Mouse (Mus musculus) kidney, embryonic 14.5 days (tissue): ENCODE measurements around the gene Satb2. TPM values are rescaled to one million over a fixed set of nuclear protein-coding genes. Genes with fewer than 3 reads are reported as not detected.

Experiments used
- ATAC-seq: fragments of 200-750 bp; cut with Nextera tagmentation; 2 replicates; pipeline ENCODE4 v1.8.0; 2017; ENCODE audit warnings: moderate number of reproducible peaks, mild to moderate bottlenecking, moderate TSS enrichment, moderate library complexity; ENCODE audit not compliant: low FRiP score, low TSS enrichment
- H3K27ac ChIP-seq: fragments of 300-500 bp; sonication (generic); 2 replicates; pipeline ENCODE4 v1.5.1; 2014; ENCODE audit warnings: low read depth, mild to moderate bottlenecking, low read length, moderate library complexity, mixed read lengths
- H3K27me3 ChIP-seq: fragments of 300-500 bp; sonication (generic); 2 replicates; pipeline ENCODE4 v1.6.1; 2014; ENCODE audit warnings: mild to moderate bottlenecking, low read length; ENCODE audit not compliant: control insufficient read depth, insufficient read depth
- H3K36me3 ChIP-seq: fragments of 300-500 bp; sonication (generic); 2 replicates; pipeline ENCODE4 v1.6.1; 2014; ENCODE audit warnings: low read length, mixed read lengths; ENCODE audit not compliant: control insufficient read depth, insufficient read depth
- H3K4me1 ChIP-seq: fragments of 300-500 bp; sonication (generic); 2 replicates; pipeline ENCODE4 v1.6.1; 2014; ENCODE audit warnings: low read length, mixed read lengths; ENCODE audit not compliant: control insufficient read depth, insufficient read depth
- H3K4me2 ChIP-seq: fragments of 300-500 bp; sonication (generic); replicated peaks from 2 replicates; pipeline ENCODE4 v1.6.1; 2014; ENCODE audit warnings: low read depth, mild to moderate bottlenecking, low read length
- H3K4me3 ChIP-seq: fragments of 300-500 bp; sonication (generic); 2 replicates; pipeline ENCODE4 v1.5.1; 2014; ENCODE audit warnings: mild to moderate bottlenecking, low read length
- H3K9ac ChIP-seq: fragments of 300-500 bp; sonication (generic); 2 replicates; pipeline ENCODE4 v1.6.1; 2014; ENCODE audit warnings: low read depth, mild to moderate bottlenecking, low read length, moderate library complexity
- H3K9me3 ChIP-seq: fragments of 300-500 bp; sonication (generic); 2 replicates; pipeline ENCODE4 v1.6.1; 2016; ENCODE audit warnings: low read length; ENCODE audit not compliant: control insufficient read depth
- WGBS: fragments of 180-500 bp; shearing (Covaris S2); extraction: QIAGEN DNeasy Blood & Tissue Kit; methylation state at CpG from one replicate; pipeline ENCODE4 v1.1.7; 2014; 5-methylcytosine and 5-hydroxymethylcytosine counted together
- polyA plus RNA-seq: library from polyadenylated mRNA; unstranded; fragments of >200 nt; fragmentation: Nextera tagmentation; extraction: Ambion mirVana; gene quantifications from 2 replicates; pipeline ENCODE4 v1.2.1, GENCODE M21; 2014

Satb2 gene
- polyA plus RNA-seq, 1 experiment from 2014 or later: 2.0 TPM

GRCm38 (mm10) chr1:56955055-56955738 lies 23.3 kb downstream of the Satb2 start:
- 46% methylated on average over 14 of the region's 14 CpGs for WGBS
- ATAC-seq: no peak

GRCm38 (mm10) chr1:56953538-56953937 lies 24.9 kb downstream of the Satb2 start:
- Histone ChIP-seq H3K4me3 (no peak overlapping the region), H3K9ac (no peak overlapping the region), H3K27ac (no peak overlapping the region), H3K4me1 (no peaks in the 10 kb centered on the region), H3K27me3 (no peaks in the 10 kb centered on the region), H3K4me2 (no peak overlapping the region), H3K36me3 (no peaks in the 10 kb centered on the region), H3K9me3 (no peaks in the 10 kb centered on the region)
- ATAC-seq: no peak
- WGBS: 87% methylated on average over 2 of the region's 2 CpGs

More at GRCm38 (mm10) chr1:56955055-56955738, 23.3 kb downstream of the Satb2 start:
- Histone ChIP-seq H3K27me3 (no peaks in the 10 kb centered on the region), H3K27ac (no peak overlapping the region), H3K4me3 (no peak overlapping the region), H3K36me3 (no peaks in the 10 kb centered on the region), H3K9ac (no peak overlapping the region), H3K4me2 (no peak overlapping the region), H3K4me1 (no peaks in the 10 kb centered on the region), H3K9me3 (no peaks in the 10 kb centered on the region)

DNA sequence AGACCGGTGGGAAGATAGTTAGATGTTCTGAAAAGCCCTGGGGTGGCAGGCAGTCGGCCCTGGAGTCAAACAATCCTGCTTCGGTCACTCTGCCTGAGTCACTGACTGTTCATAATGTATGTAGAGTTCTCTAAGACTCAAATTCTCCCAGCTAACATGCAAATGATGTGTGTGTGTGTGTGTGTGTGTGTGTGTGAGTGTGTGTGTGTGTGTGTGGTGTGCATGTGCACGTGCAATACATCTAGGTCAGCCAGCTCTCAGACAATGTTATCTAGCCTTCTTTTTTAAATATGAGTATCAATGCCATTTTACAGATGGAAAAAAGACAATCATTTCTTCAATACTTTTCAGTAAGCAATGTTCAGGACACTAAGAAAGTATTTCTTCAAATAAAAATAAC lies 26.5 kb downstream of the Satb2 start:
- Histone ChIP-seq H3K4me1 (no peaks in the 10 kb centered on the region), H3K36me3 (no peaks in the 10 kb centered on the region), H3K27me3 (no peaks in the 10 kb centered on the region), H3K4me3 (no peak overlapping the region), H3K9ac (no peak overlapping the region), H3K27ac (no peak overlapping the region), H3K4me2 (no peak overlapping the region), H3K9me3 (no peaks in the 10 kb centered on the region)
- WGBS: 77% methylated on average over 4 of the region's 4 CpGs
- ATAC-seq: no peak

DNA sequence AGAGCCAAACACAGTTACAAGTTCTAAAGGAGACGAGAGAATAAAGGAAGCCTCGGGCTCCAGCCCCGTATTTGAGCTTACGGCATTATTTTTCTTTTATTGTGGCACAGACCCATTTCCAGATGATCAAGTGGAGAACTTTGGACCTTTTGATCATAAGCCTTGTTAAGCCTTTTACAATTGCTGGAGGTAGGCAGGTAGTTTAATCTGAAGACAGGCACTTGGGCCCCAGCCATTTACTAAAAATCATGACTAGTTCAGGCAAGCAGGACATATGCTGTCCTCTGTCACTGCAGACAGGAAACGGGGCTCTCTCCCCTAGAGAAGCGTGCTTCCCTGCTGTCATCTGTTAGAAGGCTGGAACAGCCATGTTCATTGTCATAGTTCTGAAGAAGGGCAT lies 26.9 kb downstream of the Satb2 start:
- Histone ChIP-seq H3K27ac (no peak overlapping the region), H3K9me3 (no peaks in the 10 kb centered on the region), H3K4me3 (no peak overlapping the region), H3K36me3 (no peaks in the 10 kb centered on the region), H3K9ac (no peak overlapping the region), H3K4me2 (no peak overlapping the region), H3K27me3 (no peaks in the 10 kb centered on the region), H3K4me1 (no peaks in the 10 kb centered on the region)
- no peak for ATAC-seq
- 83% methylated on average over 6 of the region's 6 CpGs for WGBS

DNA sequence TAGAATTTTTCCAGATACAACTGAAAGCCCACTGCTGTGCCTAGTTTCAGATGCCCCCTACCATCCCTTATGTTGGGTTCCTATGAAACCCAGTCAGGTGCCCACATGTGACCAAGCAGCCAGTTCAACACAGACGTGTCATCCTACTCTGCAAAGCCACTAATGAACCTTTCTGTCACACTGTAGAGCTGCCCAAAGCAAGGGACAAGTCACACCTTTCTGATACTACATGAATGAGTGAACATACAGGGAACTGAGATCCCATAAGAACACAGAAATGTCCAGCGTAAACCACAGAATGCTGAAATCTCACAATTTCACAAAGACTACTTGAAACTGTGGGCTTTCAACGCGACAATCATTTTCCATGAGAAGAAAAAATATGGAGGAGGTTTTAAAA lies 39.0 kb downstream of the Satb2 start:
- no peak for ATAC-seq

GRCm38 (mm10) chr1:56938432-56938831 lies 40.0 kb downstream of the Satb2 start:
- Histone ChIP-seq H3K9ac (no peak overlapping the region), H3K4me2 (no peak overlapping the region), H3K27ac (no peak overlapping the region), H3K36me3 (no peaks in the 10 kb centered on the region), H3K9me3 (no peaks in the 10 kb centered on the region), H3K27me3 (no peaks in the 10 kb centered on the region), H3K4me3 (no peak overlapping the region), H3K4me1 (no peaks in the 10 kb centered on the region)
- ATAC-seq: no peak
- WGBS: 79% methylated on average over 3 of the region's 3 CpGs

More for the DNA sequence above, 39.0 kb downstream of the Satb2 start:
- WGBS: 92% methylated on average over 4 of the region's 4 CpGs
- Histone ChIP-seq H3K9ac (no peak overlapping the region), H3K4me3 (no peak overlapping the region), H3K9me3 (no peaks in the 10 kb centered on the region), H3K27ac (no peak overlapping the region), H3K4me2 (no peak overlapping the region), H3K36me3 (no peaks in the 10 kb centered on the region), H3K4me1 (no peaks in the 10 kb centered on the region), H3K27me3 (no peaks in the 10 kb centered on the region)

DNA sequence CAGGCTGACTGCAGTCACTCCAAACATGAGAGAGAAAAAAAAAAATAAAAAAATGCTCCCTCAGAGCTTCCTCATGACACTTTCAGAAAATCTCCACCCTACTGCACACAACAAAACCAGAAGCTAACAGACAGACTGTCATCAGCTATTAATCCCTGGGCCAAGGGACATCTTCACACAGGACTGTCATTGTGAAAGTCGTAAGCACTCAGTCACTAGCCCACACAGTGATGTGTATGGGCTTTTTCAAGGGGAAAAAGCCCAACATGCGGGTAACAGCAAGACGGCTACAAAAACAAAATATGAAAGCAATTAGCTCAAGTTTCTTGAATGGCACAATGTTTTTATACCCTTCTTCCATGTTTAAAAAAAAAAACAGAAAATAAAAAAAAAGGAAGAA lies 41.9 kb downstream of the Satb2 start:
- Histone ChIP-seq H3K4me3 (no peak overlapping the region), H3K27ac (no peak overlapping the region), H3K4me2 (no peak overlapping the region), H3K9ac (no peak overlapping the region), H3K4me1 (no peaks in the 10 kb centered on the region), H3K27me3 (no peaks in the 10 kb centered on the region), H3K36me3 (no peaks in the 10 kb centered on the region), H3K9me3 (no peaks in the 10 kb centered on the region)
- 84% methylated on average over 3 of the region's 3 CpGs for WGBS
- ATAC-seq: no peak

- Histone ChIP-seq H3K36me3 (no peaks in the 10 kb centered on the region), H3K27ac (no peak overlapping the region), H3K9ac (no peak overlapping the region), H3K27me3 (no peaks in the 10 kb centered on the region), H3K4me2 (no peak overlapping the region), H3K9me3 (no peaks in the 10 kb centered on the region), H3K4me3 (no peak overlapping the region), H3K4me1 (no peaks in the 10 kb centered on the region)
- ATAC-seq: no peak
- WGBS: 38% methylated on average over 9 of the region's 9 CpGs
Observed at GRCm38 (mm10) chr1:56933821-56934220, 44.6 kb downstream of the Satb2 start.

DNA sequence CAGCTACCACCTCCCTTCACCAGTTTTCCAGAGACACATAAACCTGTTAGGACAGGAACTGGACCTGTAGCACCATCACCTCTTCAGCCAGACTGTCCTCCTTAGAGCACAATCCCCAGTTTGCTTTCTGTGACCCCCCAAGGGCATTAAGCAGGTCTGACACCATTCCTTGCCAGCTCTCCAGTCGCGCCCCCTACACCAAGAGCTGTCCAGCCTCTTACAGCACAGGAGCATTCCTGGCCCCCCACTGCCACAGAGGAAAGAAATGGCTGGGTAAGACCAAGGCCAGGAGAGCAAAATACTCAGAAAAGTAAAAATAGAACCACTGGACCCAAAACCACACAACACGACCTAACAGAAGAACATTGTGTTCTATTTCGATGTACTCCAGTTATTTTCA lies 48.4 kb downstream of the Satb2 start:
- Histone ChIP-seq H3K27me3 (no peaks in the 10 kb centered on the region), H3K27ac (no peak overlapping the region), H3K4me3 (no peak overlapping the region), H3K4me1 (no peaks in the 10 kb centered on the region), H3K4me2 (no peak overlapping the region), H3K9ac (no peak overlapping the region), H3K36me3 (no peaks in the 10 kb centered on the region), H3K9me3 (no peaks in the 10 kb centered on the region)
- WGBS: 86% methylated on average over 4 of the region's 4 CpGs
- no peak for ATAC-seq
